In the genomic region with DNA sequence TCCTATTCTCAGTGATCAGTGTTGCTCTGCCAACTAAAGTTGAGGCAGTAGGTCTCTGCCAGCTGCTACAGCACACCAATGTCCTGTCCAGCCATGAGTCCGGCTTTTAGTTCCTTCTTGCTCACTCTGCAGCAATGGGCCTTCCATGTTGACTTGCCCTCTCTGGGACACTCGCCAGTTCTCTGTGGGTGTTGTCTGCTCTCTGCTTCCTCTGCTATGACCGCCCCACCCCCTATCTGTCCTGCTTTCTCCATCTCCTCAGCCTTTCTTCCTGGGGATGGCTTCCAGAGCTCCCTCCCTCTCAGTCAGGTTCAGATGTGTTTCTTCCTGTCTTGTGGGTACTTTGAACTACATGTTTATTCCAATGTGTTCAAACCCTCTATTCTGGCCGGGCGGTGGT, we compare ENCODE assay signal across 9 mouse cellular contexts. TPM values are rescaled to one million over a fixed set of nuclear protein-coding genes. Genes with fewer than 3 reads are reported as not detected.
DNase-seq lines count a peak whose midpoint lies in the region; ATAC-seq and TF ChIP-seq lines count a peak whose summit lies in the region.
"Had no signal": no experiment of that assay in that cellular context is flagged by ENCODE, and none has a peak within 500 bp of the region (broad histone marks: within the 10 kb centered on the region; RNA-seq: fewer than 3 reads in every experiment).

No protein-coding gene starts in this region.

- H3K9ac ChIP-seq in lung, postnatal 0 days (replicated peaks; ENCODE audit: low read depth): no peak overlapping the region
- H3K9ac ChIP-seq in intestine, embryonic 16.5 days (ENCODE audit: low read depth, low read length): no peak overlapping the region
- no peak overlapping the region for H3K9ac ChIP-seq in forebrain, embryonic 12.5 days
- H3K9ac ChIP-seq in hindbrain, postnatal 0 days (replicated peaks; ENCODE audit: low read length): no peak overlapping the region

- no peaks in the 10 kb centered on the region for H3K9me3 ChIP-seq in lung, postnatal 0 days (ENCODE audit: low read length)
- H3K9me3 ChIP-seq in intestine, embryonic 16.5 days (ENCODE audit: control insufficient read depth, low read length): no peaks in the 10 kb centered on the region
- H3K9me3 ChIP-seq in forebrain, embryonic 12.5 days: no peaks in the 10 kb centered on the region
- H3K9me3 ChIP-seq in hindbrain, postnatal 0 days (ENCODE audit: low read length): no peaks in the 10 kb centered on the region
- H3K9me3 ChIP-seq: G1E had no signal

- H3K4me3 ChIP-seq in lung, postnatal 0 days (ENCODE audit: low read depth, low read length): no peak overlapping the region
- no peak overlapping the region for H3K4me3 ChIP-seq in intestine, embryonic 16.5 days (ENCODE audit: low read length)
- no peak overlapping the region for H3K4me3 ChIP-seq in forebrain, embryonic 12.5 days (replicated peaks)
- no peak overlapping the region for H3K4me3 ChIP-seq in hindbrain, postnatal 0 days (ENCODE audit: low read length)

- H3K36me3 ChIP-seq in lung, postnatal 0 days (ENCODE audit: insufficient read depth, low read length): no peaks in the 10 kb centered on the region
- no peaks in the 10 kb centered on the region for H3K36me3 ChIP-seq in intestine, embryonic 16.5 days (ENCODE audit: control insufficient read depth, insufficient read depth, low read length)
- H3K36me3 ChIP-seq in forebrain, embryonic 12.5 days (replicated peaks): no peaks in the 10 kb centered on the region
- no peaks in the 10 kb centered on the region for H3K36me3 ChIP-seq in hindbrain, postnatal 0 days (ENCODE audit: insufficient read depth, low read length)

- peak; percentile 82 for DNase-seq in layer of hippocampus, adult 9-11 months
- DNase-seq in layer of hippocampus, adult 9-10 months (ENCODE audit: low spot score): no peak
- DNase-seq in adrenal gland, postnatal 10 days: peak; percentile 58
- peak; percentile 31 to 45 for DNase-seq in gastrocnemius, postnatal 4 days (ENCODE audit: low spot score in 2 of 2)
- peak; percentile 40 for DNase-seq in lung, postnatal 0 days (ENCODE audit: low spot score)
- no peak for DNase-seq in hindbrain, postnatal 0 days (ENCODE audit: low spot score)

- H3K4me1 ChIP-seq in lung, postnatal 0 days (ENCODE audit: insufficient read depth, low read depth, low read length): no peaks in the 10 kb centered on the region; the same call in 1 of the 2 replicates
- H3K4me1 ChIP-seq in intestine, embryonic 16.5 days (ENCODE audit: control insufficient read depth, insufficient read depth, low read length): peaks cover 11% of the 10 kb centered on the region
- peaks cover 7% of the 10 kb centered on the region for H3K4me1 ChIP-seq in forebrain, embryonic 12.5 days
- no peaks in the 10 kb centered on the region for H3K4me1 ChIP-seq in hindbrain, postnatal 0 days (ENCODE audit: insufficient read depth, low read length)

- no peak overlapping the region; the same call in 1 of the 2 replicates for H3K27ac ChIP-seq in lung, postnatal 0 days (ENCODE audit: low read length)
- no peak overlapping the region for H3K27ac ChIP-seq in intestine, embryonic 16.5 days (ENCODE audit: low read length)
- no peak overlapping the region for H3K27ac ChIP-seq in forebrain, embryonic 12.5 days
- H3K27ac ChIP-seq in hindbrain, postnatal 0 days: no peak overlapping the region

- whole genome bisulfite sequencing in lung, postnatal 0 days: 65% methylated on average over 5 of the region's 5 CpGs
- 82% methylated on average over 5 of the region's 5 CpGs for WGBS in intestine, embryonic 16.5 days
- WGBS in forebrain, embryonic 12.5 days: 89% methylated on average over 5 of the region's 5 CpGs
- WGBS in hindbrain, postnatal 0 days: 81% methylated on average over 5 of the region's 5 CpGs

- H3K27me3 ChIP-seq in lung, postnatal 0 days (replicated peaks; ENCODE audit: insufficient read depth, low read length): no peaks in the 10 kb centered on the region
- no peaks in the 10 kb centered on the region for H3K27me3 ChIP-seq in intestine, embryonic 16.5 days (replicated peaks; ENCODE audit: control insufficient read depth, insufficient read depth, low read length)
- no peaks in the 10 kb centered on the region for H3K27me3 ChIP-seq in forebrain, embryonic 12.5 days
- no peaks in the 10 kb centered on the region for H3K27me3 ChIP-seq in hindbrain, postnatal 0 days (ENCODE audit: insufficient read depth, low read length)

- TF ChIP-seq CTCF in lung, postnatal 0 days (IDR thresholded peaks at IDR 0.05): no peak
- no peak for TF ChIP-seq CTCF in hindbrain, postnatal 0 days (IDR thresholded peaks at IDR 0.05; ENCODE audit: low read depth)

- H3K4me2 ChIP-seq in lung, postnatal 0 days (replicated peaks; ENCODE audit: low read depth, low read length): no peak overlapping the region
- no peak overlapping the region for H3K4me2 ChIP-seq in intestine, embryonic 16.5 days (ENCODE audit: low read depth, low read length)
- H3K4me2 ChIP-seq in forebrain, embryonic 12.5 days: no peak overlapping the region
- H3K4me2 ChIP-seq in hindbrain, postnatal 0 days (ENCODE audit: low read depth, low read length): no peak overlapping the region

- no peak for ATAC-seq in lung, postnatal 0 days
- no peak for ATAC-seq in intestine, embryonic 16.5 days
- no peak for ATAC-seq in forebrain, embryonic 12.5 days (ENCODE audit: low FRiP score)
- no peak for ATAC-seq in hindbrain, postnatal 0 days

- no peak for TF ChIP-seq EP300 in lung, postnatal 0 days (IDR thresholded peaks at IDR 0.05)

RNA-seq across cellular contexts. Expression of gene Nans, which starts 1.7 kb away (rescaled TPM):
- total RNA-seq in adrenal gland, postnatal 10 days (2021): 10 to 100 TPM; 38.3 to 41.0 TPM
- 10 to 100 TPM; 54.0 to 60.9 TPM for total RNA-seq in gastrocnemius, postnatal 4 days (2021)
- 48.2 and 52.4 TPM in 2 replicates for polyA plus RNA-seq in lung, postnatal 0 days (2015; fragmentation: Nextera tagmentation; extraction: Ambion mirVana)
- polyA plus RNA-seq in intestine, embryonic 16.5 days (2015; fragmentation: Nextera tagmentation; extraction: Ambion mirVana): 112 and 120 TPM in 2 replicates
- 63.5 and 75.8 TPM in 2 replicates for polyA plus RNA-seq in forebrain, embryonic 12.5 days (2016; fragmentation: Nextera tagmentation; extraction: Ambion mirVana)
- total RNA-seq in hindbrain, postnatal 0 days (2014; rRNA removed): 80.2 and 85.9 TPM in 2 replicates
- 57.6 and 60.4 TPM in 2 replicates for polyA plus RNA-seq in hindbrain, postnatal 0 days (2015; fragmentation: Nextera tagmentation; extraction: Ambion mirVana)

RNA-seq across cellular contexts. Expression of gene Anp32b, which starts 36.6 kb away (rescaled TPM):
- 100 to 1,000 TPM; 136 to 141 TPM for total RNA-seq in adrenal gland, postnatal 10 days (2021)
- total RNA-seq in gastrocnemius, postnatal 4 days (2021): 100 to 1,000 TPM; 121 to 131 TPM
- polyA plus RNA-seq in lung, postnatal 0 days (2015; fragmentation: Nextera tagmentation; extraction: Ambion mirVana): 81.3 and 91.0 TPM in 2 replicates
- 185 and 206 TPM in 2 replicates for polyA plus RNA-seq in intestine, embryonic 16.5 days (2015; fragmentation: Nextera tagmentation; extraction: Ambion mirVana)
- 301 and 311 TPM in 2 replicates for polyA plus RNA-seq in forebrain, embryonic 12.5 days (2016; fragmentation: Nextera tagmentation; extraction: Ambion mirVana)
- total RNA-seq in hindbrain, postnatal 0 days (2014; rRNA removed): 0.40 and 2.3 TPM in 2 replicates
- 68.7 and 78.9 TPM in 2 replicates for polyA plus RNA-seq in hindbrain, postnatal 0 days (2015; fragmentation: Nextera tagmentation; extraction: Ambion mirVana)

RNA-seq across cellular contexts. Expression of gene Trim14, which starts 48.6 kb away (rescaled TPM):
- total RNA-seq in adrenal gland, postnatal 10 days (2021): 1 to 10 TPM; 5.1 to 8.7 TPM
- total RNA-seq in gastrocnemius, postnatal 4 days (2021): 1 to 10 TPM; 1.5 to 3.1 TPM
- polyA plus RNA-seq in lung, postnatal 0 days (2015; fragmentation: Nextera tagmentation; extraction: Ambion mirVana): 5.2 and 5.4 TPM in 2 replicates
- polyA plus RNA-seq in intestine, embryonic 16.5 days (2015; fragmentation: Nextera tagmentation; extraction: Ambion mirVana): 14.8 and 15.2 TPM in 2 replicates
- 0.95 and 1.7 TPM in 2 replicates for polyA plus RNA-seq in forebrain, embryonic 12.5 days (2016; fragmentation: Nextera tagmentation; extraction: Ambion mirVana)
- total RNA-seq in hindbrain, postnatal 0 days (2014; rRNA removed): 1.5 and 3.0 TPM in 2 replicates
- polyA plus RNA-seq in hindbrain, postnatal 0 days (2015; fragmentation: Nextera tagmentation; extraction: Ambion mirVana): 1.2 and 1.7 TPM in 2 replicates

Comparison
In these comparisons a context has a peak if more than half of its experiments do, and no peak if none do; other contexts are left out.
1. DNase-seq: peak in layer of hippocampus, adult 9-11 months (single experiment), adrenal gland, postnatal 10 days (single experiment), gastrocnemius, postnatal 4 days (2 of 2) and lung, postnatal 0 days (single experiment); none in layer of hippocampus, adult 9-10 months (single experiment) and hindbrain, postnatal 0 days (single experiment).